Mouse (Mus musculus) layer of hippocampus, postnatal 10 days (tissue): ENCODE measurements around the gene Cyp1a1. TPM values are rescaled to one million over a fixed set of nuclear protein-coding genes. Genes with fewer than 3 reads are reported as not detected.

Source experiments
- DNase-seq, 2 experiments: peaks; one replicate each; pipeline ENCODE4 v3.0.0; 2021; ENCODE audit warnings: low spot score in 2 of 2
- total RNA-seq, 2 experiments: library from RNA; stranded (reverse); gene quantifications; 2 replicates each; pipeline ENCODE4 v1.2.3; 2021

The Cyp1a1 gene
- total RNA-seq, 2 experiments from 2014 or later = 0.48 to 0.60 TPM

DNA sequence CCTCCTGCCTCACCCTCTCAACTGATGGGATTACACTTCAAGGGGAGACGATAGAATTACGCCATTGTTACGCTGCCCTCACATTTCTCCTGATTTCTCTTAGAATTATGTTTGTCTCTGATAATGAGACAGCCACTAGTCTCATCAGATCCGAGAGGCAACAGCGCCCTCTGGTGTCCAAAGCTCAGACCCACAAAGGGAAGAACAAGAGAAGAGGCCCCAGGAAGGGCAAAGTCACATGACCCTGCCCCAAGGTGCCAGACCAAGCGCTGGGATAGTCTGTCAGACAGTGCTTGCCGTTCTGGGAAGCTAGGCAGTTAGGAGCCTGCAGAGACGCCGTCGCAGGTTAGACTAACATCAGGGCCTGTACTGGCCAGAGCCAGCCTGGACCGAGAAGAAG is 32.0 kb upstream of the Cyp1a1 start:
- DNase-seq = peak; percentile 98 to 99

DNA sequence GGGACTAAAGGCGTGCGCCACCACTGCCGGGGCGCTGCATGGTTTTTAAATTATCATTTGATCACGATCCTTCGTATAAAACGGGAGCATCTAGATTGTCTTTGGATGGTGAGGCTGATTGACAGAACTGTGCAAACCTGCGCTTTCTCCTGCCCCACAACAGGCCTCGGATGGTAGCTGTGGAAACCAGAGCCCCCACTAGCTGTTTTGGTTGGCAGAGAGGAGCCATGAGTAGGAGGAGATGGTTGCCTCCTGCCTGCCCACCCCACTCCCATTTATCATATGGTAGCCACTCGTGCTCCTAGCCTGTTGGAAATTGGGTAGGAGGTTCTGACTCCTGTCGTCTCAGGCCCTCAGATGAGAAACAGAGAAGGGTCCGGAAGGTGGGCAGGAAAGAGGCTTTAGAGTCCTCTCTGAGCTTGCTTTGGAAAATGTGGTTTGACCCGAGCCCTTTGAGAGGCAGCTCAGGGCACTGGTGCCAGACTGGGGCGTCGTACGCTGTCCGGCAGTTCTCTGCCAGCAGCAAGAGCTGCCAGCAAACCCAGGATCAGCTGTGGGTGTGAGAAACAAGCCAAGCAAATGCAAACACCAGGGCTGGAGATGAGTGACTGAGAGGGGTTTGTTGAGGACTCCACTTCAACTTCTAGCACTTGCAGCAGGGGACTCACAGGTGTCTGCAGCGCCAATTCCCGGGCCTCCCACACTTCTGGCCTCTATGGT is 30.9 kb upstream of the Cyp1a1 start:
- no peak for DNase-seq

DNA sequence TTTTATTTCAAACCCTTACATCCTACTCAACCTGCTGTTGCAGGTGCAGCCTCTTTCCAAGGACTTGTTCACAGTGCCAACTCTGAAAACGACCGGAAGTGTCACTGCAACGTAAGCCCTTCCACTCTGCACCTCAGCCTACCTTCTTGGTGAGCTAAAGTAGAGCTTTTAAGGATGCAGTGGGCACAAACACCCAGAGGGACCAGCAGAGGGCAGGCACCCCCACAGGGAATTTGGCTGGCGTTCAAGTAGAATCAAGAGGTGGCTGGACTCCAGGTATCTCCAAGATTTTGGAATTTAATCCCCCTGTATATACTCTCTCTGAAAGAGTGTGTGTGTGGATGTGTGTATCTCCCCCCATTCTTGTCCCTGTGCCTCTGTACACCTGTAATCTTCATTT is 29.9 kb upstream of the Cyp1a1 start:
- DNase-seq = no peak

DNA sequence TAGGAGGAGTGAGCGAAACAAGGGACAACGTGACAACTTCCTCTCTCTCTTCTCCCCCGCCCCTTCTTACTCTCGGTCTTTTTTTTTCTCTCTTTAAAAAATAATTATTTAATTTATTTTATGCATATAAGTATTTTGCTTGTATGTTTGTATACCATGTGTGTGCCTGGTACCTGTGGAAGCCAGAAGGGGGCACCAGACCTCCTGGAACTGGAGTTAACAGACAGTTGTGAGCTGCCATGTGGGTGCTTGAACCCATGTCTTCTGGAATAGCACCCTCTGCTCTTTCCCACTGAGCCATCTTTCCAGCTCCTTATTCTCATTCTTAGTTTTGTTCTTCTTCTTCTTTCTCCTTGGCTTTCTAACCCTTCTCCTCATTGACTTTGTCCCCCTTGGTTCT is 28.8 kb upstream of the Cyp1a1 start:
- no peak for DNase-seq

DNA sequence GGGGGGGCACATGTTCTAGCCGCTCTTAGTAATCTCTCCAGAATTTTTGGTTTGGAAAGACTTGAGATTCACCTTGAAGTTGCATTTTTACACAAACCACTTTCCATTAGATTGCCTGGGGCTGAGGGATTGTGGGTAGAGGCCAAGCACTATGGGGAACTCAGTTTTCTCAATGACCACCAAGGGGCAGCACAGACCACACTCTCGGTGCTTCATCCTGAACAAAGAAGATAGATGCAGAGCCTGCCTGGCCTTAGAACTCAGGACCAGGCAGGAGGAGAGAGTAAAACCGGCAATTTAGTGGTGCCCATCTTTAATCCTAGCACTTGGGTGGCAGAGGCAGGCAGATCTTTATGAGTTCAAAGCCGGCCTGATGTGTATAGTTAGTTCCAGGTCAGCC is 28.0 kb upstream of the Cyp1a1 start:
- DNase-seq = peak; percentile 81 to 86

DNA sequence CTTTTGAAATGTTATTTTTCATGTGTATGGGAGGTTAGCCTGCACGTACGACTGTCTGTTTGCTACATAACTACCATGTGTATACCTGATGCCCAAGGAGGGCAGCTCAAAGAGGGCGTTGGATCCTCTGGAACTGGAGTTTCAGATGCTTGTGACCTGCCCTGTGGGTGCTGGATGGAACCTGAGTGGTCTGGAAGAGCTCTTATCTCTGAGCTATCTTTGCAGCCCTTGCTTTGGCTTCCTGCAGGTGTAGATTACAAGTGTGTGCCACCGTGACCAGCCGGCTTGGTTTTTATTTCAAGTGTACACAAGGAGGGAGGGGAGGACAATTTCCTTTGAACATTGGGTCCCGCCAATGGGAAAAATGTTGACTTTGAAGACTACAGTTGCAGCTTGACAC is 27.2 kb upstream of the Cyp1a1 start:
- DNase-seq = no peak

DNA sequence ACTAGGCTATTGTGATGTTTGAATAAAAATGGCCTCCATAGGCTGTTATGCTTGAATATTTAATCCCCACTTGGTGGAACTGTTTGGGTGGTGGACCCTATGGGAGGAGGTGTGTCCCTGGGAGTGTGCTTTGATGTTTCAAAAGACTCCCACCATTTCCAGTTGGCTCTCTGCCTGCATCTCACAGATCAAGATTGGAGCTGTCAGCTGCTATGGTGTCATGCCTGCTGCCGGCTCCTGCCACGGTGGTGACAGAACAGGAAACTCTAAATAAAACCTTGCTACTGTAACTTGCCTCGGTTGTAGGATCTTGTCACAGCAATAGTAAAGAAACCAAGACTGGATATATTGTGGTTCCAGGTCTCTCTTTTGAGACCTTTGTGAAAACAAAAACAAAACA is 26.2 kb upstream of the Cyp1a1 start:
- no peak for DNase-seq

DNA sequence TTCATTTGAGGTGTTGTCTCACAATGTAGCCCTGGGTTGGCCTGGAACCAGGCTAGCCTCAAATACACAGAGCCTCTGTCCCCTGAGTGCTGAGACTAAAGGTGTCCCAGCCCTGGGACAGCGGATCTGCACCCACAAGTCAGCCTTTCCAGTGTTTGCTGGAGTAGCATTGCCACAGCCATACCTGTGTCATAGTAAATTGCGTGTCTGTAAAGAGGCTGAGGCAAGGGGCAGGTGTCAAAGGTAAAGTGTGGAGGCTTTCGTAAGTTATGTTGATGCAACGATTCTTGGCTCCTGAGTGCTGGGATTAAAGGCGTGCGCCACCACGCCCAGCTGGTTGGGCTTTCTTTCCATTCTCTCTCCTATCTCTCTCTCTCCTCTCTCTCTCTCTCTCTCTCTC is 23.1 kb upstream of the Cyp1a1 start:
- DNase-seq = no peak

DNA sequence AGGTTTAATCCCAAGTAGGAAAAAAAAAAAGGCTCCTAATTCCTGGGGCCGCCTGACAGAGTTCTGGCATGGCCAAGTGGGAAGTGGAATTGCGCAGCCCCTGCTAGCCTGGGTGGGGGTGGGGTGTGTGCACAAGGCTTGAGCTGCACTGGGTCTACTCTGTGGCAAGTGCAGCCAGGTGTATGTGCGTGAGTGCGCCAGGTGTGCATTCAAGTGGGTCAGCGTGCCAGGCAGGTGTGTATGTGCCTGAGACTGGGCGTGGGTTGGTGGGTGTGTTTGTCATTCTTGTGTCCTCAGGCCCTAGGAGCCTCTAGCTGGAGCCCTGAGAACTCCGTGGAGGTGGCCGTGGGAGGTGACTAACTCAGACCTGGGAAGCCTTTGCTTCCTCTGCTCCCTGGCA is 21.2 kb upstream of the Cyp1a1 start:
- no peak for DNase-seq

DNA sequence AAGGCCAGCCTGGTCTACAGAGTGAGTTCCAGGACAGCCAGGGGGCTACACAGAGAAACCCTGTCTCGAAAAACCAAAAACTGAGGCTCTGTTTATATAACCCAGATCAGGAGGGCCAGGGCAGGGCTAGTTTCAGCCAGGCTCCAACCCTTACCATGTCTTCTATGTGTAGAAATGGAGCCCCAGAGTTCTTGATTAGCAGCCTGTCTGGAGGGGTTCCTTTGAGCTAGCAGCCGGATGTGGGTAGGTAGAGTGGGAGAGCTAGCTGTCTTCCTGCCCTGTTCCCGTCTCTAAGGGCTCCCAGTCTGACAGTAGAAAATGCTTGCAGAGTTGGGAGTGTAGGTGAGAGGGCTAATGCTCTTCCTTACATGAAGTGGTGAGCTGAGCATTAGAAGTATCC is 20.6 kb upstream of the Cyp1a1 start:
- DNase-seq = no peak

DNA sequence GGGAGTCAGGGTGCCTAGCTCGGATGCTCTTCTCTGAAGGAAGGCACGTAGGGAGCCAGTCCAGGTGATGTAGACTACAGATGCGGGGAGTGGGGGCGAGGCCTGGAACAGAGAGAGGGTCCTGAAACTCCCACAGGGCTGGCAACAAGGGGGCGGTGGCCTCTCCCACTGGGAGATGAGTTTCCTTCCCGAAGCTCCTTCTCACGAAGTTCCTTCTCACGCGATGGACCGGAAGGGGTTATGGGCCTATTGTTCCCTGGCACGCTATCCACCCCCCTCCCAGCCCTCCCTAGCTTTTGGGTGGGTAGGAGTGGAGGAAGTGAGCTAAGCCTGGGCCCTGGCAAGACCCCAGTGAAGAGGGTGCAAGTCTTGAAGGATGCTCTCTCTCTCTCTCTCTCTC is 19.9 kb upstream of the Cyp1a1 start:
- no peak for DNase-seq

DNA sequence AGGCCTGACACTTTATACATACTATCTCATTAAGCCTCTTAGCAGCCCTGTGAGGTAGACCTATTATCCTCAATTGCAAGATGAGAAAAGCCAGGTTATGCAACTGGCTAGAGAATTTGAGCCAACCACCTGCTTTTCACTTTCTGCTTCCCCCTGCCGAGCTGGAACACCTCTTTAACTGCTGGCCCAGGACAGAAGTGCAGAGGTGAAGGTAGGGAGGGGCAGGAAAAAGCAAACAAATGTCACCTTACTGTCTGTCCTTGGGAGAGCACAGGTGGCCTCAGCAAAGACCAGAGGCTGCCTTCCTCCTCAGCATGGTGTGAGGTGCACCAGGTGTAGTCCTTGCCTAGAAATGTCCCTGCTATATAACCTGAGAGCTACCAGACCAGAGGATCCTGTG is 19.5 kb upstream of the Cyp1a1 start:
- no peak for DNase-seq

DNA sequence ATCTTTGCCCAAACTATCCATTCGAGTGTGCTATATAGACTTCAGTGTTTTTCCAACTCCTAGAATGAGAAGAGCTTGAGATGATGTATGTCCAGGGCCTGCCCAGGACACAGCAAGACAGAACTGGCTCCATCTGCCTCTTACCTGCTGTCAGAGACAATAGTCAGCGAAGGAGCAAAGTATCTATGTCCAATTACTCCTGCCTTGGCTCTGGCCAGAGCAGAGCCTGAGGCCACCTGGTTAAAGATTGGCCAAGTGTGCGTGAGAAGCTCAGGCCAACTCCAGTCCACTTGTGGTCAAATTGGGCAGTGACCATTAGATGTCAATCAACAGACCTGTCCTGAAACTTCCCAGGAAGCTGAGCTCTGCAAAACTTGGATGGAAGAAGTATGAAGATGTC is 18.2 kb upstream of the Cyp1a1 start:
- DNase-seq = no peak

DNA sequence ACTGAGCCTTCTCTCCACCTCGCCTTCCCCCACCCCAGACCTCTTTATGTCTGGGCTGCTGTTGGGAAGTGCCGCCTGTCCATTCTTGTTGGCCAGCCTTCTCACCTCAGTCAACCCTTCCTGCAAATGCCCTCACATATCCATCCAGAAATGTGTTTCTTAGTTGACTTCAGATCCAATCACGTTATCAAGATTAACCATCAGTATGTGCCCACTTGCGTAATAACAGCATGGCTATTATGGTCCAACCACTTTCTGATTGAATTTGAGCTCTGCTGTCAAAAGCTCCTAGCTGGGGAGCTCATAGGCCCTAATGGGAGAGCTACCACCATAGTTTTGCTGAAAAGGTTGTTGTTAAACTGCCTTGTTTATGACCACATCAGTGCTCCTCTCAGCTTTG is 16.7 kb upstream of the Cyp1a1 start:
- DNase-seq = no peak

DNA sequence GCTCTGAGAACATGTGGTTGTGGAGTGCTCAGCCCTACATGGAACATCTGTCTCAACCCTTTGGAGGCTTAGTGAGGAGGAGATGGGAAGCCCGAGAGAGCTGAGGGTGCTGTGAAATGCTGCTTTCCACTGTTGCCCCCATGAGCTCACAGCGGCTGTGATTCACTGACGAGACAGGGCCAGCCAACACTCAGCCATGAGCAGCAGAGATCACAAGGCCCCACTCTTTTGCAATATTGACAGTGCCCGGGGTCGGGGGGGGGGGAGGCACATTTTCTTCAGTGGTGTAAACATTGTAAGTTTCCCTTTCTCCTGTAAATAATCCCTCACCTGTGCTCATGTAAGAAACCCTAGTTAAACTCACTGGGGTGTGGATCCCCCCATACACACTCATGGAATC is 16.2 kb upstream of the Cyp1a1 start:
- DNase-seq = no peak

DNA sequence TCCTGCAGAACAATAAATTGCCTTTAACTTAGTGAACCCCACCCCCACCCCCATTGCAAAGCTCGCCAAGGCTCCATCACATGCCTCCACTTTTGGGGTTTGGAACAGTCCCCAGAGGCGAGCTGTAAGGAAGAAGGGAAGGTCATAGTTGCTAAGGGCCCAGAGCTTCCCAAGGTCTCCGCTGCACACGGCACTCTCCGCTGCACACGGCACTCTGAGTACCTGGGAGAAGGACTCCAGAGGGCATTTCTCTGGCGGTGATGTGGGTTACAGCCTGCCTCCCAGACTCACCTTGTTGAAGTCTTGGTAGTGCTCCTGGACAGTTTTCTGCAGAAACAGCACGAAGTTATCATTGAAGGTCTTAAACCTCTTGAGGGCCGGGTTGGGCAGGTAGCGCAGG is 6.3 kb upstream of the Cyp1a1 start:
- DNase-seq = no peak

DNA sequence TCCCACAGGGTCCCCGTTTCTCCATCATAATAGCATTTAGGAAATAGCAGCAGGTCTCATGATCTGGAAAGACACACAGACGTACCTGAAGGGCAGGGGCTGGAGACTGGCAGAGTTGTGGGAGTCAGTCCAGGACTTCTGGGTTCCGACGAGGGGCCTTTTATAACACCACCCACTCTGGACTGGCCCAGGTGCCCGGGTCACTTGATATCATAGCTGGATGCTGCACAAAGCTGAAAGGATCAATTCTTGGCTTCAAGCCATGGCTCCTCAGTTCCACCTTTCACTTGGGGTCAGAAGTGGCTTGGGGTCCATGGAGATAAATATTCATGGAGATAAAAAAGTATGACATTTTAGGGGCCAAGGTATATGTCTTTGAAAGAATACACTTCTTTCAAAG is 4.2 kb upstream of the Cyp1a1 start, which contains the start of gene Cyp1a2:
Gene Cyp1a2, minus strand, starts transcription at position 184 of the 400 bp plus-strand sequence.
- DNase-seq = no peak

DNA sequence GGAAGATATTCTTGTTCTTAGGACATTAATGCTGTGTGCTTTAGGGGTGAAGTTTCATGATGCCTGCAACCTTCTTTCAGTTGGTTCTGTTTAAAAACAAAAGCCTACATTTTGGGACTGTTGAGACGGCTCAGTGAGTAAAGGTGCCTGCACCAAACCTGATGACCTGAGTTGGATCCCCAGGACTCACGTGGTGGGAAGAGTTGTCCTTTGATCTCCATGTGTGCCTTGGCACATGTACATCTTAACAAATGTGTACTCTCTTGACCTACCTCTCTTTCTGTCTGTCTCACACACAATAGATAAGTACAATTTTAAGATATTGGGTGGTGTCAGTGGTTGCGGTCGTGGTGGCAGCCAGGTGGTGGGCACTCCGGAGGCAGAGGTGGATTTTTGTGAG is 1.7 kb upstream of the Cyp1a1 start:
- no peak for DNase-seq

DNA sequence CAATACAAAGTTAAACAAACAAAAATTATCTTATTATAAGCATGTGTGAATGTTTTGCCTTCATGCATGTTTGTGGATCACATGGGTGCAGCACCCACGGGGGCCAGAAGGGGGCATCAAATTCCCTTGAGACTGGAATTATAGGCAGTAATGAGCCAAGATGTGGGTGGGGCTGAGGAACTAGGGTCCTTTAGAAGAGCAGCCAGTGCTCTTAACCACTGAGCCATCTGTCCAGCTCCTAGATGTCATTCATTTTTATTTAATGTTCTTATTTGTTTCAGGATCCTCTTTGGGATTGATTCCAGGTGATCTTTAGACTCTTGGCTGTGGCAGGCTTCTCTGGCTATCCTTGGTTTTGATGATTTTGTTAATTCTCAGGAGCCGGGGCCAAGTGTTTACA is 430 bp downstream of the Cyp1a1 start:
- DNase-seq = no peak

DNA sequence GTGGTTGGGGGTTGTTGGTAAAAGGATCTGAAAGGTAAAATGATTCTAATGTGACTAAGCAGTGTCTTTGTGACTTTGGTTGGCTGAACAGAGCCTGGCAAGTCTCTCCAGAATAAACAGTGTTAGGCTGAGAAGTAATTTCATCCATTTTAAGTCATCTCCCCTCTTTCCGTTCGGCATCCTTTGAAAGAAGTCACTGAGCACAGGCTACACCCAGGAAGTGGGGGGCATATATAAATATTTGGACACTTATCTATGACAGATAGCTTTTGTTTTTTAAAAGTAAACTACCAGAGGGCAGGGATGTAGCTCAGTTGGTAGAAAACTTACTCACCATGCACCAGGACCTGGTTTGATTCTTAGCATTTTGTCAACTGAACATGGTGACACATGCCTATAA is 878 bp downstream of the Cyp1a1 start:
- no peak for DNase-seq

DNA sequence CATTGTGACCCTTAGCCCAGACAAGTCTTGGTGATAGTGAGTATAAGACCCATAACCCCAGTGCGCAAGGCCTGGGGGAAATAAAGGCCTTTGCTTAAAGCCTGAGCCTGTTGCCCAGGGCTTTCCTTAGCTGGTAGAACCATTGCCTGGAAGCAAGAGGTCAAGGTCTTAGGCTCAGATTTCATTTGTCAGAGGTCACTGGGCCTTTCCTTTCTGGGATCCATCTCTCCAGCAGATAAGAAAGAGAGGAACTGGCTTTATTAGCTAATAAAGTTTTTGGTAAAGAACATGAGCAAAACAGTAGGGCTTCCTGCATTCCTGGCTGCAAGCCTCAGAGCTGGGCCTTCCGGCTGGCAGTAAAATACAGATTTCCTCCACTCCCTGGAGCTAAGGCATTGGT is 6.4 kb downstream of the Cyp1a1 start:
- no peak for DNase-seq

DNA sequence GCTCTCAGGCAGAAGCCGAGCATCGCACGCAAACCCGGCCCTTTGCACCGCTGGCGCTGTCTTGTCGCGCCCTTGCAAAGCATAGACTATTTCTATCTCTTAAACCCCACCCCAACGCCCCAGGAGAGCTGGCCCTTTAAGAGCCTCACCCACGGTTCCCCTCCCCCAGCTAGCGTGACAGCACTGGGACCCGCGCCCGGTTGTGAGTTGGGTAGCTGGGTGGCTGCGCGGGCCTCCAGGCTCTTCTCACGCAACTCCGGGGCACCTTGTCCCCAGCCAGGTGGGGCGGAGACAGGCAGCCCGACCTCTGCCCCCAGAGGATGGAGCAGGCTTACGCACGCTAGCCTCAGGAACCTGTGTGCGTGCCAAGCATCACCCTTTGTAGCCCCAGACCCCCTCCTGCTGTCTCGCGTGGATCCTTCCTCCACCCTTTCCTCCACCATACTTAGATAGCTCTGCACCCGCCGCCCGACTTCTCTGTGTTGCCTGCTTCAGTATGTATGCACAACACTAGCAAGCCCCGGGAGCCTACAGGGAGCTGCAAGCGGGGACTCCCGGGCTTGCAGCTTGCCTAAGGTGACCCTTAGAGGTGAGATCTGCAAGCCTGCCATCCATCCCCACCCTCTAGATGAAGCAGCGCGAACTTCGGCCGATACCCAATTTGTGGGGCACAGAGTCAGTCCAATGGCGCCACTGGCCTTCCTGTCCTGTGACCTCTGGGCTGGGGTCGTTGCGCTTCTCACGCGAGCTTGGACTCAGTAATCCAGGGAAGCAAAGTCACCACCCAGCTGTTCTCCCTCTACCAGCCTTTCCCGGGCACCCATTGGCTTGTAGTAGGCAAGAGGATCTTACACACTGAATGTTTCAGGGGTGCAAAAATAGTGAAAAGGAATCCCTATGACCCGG is 8.9 kb downstream of the Cyp1a1 start:
- DNase-seq = peak; percentile 81 to 87

DNA sequence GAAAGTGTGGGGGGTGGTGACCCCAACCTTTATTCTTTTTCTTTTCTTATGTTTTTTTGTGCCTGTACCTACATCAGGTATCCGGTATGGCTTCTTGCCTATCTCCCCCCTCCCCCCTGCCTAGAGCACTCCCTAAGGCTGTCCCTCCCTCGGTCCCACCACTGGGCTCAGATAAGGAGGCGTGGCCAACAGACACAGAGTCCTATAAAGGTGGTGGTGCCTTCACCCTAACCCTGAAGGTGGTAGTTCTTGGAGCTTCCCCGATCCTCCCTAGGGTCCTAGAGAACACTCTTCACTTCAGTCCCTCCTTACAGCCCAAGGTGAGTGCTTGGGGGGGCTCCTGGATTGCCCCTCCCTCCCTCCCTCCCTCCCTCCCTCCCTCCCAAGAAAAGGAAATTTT is 9.7 kb downstream of the Cyp1a1 start:
- no peak for DNase-seq
